Mouse (Mus musculus) spleen, adult 18-20 months (tissue): ENCODE measurements at regions not wholly inside any gene's neighbourhood (a gene's known extent, or its start where the extent isn't known, plus 50 kb on each side); places are given as distances from the start of the nearest gene placed in this dataset.
A peak's percentile ranks its signal among the peaks of the same experiment; 100 is the strongest.
"Not testable (repeated sequence)": the region's sequence is repeated elsewhere in the genome, so short reads cannot be mapped to it uniquely, and the experiment has no call there.

Experiments
- DNase-seq, 2 experiments: peaks; one replicate each; pipeline ENCODE4 v3.0.0; 2022; ENCODE audit warnings: mixed read lengths in 2 of 2

DNA sequence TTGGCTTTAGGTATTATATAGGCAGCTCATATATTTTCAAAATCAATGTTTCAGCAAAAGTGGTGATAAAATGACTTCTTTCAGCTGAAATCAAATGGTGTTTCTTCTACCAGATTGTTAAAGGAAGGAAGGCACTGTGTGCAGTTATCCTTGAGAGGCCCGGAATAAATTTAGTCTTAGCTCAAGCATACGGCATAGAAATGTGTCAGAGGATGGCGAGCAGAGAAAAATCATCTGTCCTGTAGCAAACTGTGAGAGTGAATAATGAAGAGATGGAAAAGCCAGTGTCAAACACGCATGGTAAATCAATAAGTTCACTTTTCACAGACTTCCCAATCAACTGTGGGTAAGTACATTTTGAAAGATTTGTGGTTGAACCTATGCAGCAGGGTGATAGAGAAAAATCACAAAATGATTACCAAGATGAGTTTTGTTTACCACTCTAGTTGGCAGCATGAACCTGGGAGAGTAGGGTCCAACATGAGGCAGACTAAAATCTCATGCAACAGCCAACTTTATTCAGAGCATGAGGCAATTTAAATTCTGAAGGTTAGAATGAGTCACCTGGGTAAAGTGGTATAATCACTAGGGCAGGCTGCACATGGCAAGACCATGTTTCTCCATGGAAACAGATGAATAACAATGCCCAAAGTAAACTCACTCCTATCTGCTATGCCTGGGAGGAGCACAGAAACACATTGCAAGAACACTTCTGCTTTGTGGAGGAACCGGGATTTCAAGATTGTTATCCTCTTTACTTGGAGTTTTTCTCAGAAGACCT, 55.7 kb downstream of the AI429214 start:
- DNase-seq = no peak

DNA sequence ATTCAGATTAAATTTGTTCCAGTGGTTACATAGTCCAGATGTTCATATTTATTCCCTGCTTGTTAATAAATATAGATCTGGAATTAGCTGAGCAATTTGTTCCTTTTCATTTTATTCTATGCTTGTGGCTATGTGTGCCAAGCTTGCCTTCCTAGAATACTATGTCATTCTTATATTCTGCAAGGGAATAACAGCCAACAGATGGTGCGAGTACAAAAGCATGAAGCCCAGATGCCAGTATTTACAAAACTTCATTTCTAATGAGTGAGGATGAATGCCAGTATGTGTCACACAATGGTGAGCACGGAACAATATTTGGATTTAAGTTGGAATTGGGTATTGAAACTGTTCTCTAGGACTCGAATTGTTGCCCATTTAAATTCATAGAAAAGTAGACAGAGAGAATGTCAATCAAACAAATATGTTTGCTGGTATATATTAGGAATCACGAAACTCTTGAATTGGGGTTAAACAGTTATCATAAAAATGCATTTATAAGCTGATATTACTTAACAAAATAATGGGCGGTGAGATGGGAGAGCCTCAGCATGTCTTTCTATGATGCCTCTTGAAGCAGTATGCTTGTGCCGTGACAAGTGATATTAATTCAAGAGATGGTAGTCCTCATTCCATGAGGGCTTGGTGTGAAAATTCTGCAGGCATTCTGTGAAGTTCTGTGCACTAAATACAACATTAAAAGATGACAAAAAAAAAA, 56.7 kb downstream of the AI429214 start:
- no peak for DNase-seq

DNA sequence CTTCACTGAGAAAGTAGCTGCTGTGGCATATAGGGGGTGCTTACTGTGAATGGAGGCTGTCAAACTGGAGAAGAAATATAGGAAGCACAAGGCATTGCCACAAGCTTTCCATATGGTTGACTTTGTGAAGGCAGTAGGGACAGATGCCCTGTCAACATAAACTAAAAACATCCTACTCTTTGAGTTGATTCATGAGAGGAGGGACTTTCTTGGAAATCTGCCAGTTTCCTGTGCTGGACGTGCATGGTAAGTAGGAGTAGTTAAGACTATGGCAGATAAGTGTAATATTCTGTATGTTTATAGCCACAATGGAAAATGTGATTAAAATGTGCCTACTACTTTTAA, 57.3 kb downstream of the AI429214 start:
- no peak for DNase-seq

DNA sequence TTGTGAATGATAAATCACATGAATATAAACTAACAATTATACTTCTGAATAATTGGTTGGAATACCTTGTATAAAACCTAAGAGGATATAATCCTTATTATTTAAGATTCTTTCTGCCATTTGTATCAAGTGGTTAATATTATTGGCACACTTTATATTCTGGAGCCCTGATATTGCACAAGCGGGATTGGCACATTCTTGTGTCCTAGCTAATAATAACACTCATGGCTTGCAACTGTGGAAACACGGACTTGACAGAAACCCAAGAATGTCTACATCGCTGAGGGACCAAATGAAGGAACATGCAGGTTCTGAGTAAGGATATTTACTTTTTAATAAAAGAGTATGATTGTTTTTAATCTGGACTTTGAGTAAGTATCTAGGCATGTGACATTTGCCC, 63.0 kb downstream of the AI429214 start:
- DNase-seq = no peak

DNA sequence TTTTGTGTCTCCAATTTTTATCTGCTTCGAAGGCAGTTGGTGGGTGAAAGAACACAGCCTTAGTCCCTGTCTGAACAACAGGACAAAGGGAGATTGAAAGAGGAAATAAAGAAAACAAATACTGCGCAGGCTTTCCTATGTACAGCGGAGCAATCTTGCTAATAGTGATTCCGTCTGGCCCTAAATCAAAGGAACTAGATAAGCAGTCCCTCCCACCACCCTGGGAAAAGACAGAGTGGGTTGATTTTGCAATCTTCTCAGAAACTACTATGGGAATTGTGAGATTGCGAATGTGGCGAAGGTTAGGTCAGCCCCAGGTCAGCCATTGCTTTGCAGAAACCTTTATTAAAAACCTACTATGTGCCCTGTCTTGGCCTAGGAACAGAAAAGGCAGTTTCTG, 65.0 kb downstream of the AI429214 start:
- DNase-seq = no peak

DNA sequence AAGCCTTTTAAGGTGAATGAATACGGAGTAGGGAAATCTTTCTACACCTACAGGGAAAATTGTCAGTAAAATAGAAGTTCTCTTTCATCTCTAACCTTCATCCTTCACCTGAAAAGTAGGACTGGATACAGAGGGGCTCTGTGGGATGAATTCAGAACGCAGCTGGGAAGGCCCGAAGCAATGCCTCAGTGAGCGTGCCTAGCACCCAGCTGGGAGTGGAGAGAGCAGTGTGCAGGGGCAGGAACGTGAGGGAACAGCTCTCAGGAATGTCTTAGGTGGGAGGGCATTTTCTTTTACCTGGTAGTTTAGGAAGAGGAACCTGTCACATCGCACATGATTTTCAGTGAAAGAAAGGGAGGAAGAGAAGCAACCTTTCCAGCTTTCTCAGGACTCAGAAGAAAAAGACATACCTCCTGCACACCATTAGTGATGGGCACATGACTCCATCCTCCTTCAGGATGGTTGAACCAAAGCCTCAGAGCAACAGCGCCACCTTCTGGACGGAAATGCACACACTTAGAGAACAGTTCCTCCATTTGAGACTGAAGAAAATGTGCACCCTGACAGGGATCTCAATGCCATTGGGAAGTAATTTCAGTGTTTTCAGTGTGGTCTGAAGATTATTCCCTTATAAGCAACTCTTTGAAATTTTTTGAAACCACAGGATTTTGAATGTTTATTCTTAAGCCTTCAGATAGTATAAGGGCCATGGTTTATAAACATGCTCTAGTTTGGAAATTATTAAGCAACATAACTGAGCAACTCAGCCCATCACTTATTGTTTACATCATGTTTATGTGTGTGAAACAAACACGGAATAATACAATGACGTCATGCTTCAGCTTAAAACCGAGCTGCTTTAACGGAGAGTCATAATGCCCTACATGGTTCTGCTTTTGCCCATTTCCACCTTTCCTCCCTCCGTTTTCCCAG, 68.9 kb downstream of the AI429214 start:
- DNase-seq = peak in 1 of 2 experiments; percentile 22

DNA sequence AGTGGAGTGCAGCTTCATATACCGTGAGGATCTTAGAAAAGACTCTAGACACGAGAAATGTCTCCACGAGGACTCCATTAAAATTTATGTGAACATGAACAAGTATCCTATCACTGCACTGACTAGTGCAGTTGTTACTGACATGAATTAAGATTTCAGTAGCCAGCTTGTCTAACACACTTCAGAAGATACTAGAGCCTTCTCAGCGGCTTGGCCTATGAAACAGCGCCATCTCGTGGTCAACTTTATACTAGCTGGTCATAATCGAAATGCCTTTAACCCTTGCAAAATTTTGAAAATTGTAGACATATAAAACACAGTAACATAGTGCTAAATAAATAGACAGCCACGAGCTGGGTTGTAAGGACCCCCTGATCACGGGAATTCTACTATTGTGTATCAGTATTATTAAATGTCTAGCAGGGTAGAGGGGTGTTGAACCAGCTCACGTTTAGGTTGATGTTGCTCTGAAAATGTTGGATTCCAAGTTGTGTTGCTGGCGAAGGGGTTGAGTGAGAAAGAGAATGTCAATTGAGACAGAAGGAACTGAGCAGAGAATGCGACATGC, 70.4 kb downstream of the AI429214 start:
- peak in 1 of 2 experiments; percentile 33 for DNase-seq

DNA sequence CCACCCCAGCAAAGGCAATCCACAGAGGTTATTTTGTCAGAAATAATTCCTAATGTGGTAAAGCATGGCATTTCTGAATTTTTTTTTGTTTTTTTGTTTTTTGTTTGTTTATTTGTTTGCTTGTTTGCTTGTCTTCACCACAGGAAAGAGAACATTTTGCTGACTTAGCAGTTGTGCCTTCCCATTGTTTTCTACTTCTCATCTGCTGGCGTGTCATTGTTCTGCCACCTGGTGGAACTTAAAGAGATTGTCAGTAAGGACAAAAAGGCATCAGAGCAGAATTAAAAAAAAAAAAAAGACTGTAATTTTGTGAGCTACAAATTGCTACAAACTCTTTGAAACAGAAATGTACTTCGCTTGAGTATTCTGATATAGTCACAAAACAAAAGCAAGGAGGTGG, 79.5 kb downstream of the AI429214 start:
- DNase-seq = no peak

DNA sequence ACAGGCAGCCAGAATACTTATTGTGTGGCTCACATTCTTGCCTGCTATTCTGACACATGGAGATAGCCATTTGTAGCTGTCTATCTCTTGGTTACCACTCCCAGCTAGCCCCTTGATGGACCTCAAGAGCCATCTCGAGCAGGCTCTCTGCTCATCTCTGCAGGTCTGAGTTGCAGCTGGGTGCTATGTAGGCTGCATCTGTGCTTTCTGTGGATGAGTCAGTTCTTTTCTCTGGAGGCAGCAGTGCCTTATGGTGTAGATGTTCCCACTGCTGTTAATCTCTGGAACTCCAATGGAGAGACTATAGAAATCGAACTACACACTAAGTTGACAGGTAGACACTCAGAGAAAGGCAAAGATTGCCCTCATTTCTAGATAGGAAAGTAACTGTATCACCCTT, 106.3 kb downstream of the AI429214 start:
- DNase-seq = no peak

DNA sequence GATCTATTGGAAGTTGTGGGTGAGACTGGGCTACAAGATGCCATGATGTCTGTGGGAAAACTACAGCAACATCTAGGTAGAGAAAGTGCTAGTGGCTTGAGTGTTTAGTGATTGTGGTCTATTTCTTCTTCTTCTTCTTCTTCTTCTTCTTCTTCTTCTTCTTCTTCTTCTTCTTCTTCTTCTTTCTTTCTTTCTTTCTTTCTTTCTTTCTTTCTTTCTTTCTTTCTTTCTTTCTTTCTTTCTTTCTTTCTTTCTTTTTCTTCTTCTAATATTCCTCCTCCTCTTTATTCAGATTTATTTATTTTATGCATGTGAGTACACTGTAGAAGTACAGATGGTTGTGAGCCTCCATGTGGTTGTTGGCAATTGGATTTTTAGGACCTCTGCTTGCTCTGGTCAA, 119.0 kb downstream of the AI429214 start:
- DNase-seq = not testable (repeated sequence)

DNA sequence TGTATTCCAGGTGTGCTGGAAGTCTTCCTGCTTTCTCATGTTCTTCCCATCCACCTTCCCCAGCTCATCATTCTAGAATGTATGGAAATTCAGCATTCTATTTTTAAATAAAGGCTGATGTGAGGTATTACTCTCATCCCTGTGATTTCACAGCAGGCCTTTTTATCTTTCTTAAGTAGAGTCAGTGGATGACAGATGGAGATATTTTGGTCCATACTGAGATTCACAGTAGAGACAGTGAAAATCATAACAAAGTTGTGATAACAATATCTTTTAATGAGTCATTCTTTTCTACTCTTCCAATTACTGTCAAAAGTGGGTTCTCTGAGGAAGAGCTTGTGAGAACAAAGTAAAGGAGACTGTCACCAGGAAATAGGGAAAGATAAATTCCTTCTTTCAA, 132.4 kb downstream of the AI429214 start:
- no peak for DNase-seq

DNA sequence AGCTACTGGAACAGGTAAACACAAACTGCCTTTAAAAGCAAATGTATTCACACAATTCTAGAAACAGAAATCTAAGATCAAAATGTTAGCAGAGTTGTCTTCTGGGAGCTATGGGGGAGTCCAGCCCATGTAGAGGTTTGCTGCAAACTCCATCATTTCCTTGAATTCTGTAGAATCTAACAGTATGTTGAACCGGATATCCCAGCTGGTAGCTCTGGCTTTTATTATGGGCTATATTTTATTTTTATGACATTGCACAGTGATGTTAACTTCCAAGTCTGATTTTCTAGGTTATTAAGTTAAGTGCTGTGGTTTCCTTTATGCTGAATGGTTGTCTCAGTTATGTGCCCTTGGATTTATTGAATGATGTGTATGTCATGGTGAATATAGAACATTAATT, 136.3 kb downstream of the AI429214 start:
- no peak for DNase-seq

DNA sequence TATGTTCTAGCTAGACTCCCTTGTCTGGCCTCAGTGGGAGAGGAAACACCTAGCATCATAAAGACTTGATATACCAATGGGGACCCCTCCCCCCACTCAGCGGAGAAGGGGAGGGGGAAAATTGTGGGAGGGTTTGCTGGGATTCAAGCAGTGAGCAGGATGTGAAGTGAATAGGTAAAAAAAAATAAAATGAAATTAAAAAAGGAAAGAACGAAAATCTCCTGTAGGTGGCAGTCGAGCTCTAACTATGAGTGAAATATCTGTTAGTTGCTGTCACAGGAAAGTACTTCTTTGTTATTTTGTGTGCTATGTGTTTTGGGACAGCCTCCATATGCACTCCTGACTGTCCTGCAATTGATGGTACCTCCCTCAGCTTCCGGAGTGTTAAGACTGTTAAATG, 138.6 kb downstream of the AI429214 start:
- DNase-seq = no peak

DNA sequence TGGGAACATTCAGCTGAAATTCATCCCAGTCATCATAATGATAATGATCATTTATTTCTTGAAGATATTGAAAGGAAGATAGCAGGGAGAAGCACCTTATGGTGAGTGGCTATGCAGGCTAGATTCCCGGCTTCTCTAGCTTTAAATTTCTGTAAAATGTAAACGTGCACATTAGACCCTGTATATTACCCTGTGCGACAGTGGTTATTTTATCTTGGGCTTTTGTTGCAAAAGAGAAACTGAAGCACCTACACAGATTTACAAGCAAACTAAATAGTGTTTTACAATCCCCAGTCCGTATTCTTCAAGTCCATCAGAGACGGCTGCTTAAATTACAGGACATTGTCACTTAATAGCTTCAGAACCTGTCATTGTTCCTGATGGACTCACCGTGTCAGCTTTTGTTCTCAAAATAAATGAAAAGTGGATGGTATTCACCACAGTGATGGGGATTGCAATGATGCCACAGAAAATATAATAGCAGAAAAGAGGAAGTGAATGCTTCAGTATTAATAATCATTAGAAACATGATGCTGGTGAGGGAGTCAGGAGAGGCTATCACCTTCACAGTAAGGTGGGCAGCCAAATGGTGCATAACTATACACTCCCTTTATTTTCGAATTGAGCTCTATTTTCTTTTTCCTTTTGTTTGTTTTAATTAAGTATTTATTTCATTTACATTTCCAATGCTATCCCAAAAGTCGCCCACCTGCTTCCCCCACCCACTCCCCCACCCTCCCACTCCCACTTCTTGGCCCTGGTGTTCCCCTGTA, 141.0 kb downstream of the AI429214 start:
- no peak for DNase-seq

DNA sequence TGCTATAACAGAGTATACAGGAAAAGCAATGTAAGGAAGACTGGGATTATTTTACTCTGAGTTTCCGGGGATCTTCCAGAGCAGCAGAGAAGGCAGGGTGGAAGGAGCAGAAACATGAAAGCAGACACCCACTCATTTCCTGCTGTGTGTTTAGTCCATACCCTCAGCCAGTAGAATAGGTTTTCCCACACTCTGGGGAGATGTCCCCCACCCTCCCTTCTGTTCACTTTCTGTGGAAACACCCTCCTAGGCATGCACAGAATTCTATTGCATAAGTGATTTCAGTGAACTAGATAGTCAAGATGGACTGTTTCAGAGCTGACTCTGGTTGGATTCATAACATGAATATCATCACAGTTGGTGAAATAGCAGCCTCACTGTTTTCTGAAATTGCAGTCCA, 156.9 kb downstream of the AI429214 start:
- no peak for DNase-seq

DNA sequence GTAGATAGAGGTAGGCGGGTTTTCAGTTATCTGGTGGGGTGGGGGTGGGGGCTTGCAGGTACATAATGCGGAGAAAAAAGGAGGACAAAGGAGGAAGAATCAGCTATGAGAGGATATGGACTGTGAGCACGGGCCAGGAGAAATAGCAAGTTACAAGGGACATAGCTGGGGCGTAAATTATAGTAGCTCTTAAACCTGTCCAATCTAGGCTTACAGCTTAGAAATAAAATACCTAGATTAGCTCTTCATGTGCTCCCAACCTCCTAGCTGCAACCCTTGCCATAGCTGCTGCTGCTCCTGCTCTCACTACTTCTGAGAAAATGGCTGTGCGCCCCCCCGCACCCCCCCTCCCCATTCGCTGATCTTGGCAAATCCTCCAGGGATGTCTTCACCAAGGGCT, 161.0 kb downstream of the AI429214 start:
- DNase-seq = no peak

DNA sequence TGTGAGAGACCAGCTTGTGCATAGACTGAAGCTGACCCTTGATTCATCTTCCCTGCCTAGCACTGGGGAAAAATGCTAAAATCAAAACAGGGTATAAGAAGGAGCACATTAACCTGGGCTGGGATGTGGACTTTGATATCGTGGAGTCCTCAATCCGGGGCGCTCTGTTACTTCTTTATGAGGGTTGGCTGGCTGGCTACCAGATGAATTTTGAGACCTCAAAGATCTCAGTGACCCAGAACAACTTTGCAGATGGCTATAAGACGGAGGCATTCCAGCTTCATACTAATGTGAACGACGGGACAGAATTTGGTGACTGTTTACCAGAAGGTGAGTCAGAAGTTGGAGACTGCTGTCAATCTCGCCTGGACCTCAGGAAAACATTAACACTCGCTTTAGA, 161.5 kb downstream of the AI429214 start:
- DNase-seq = no peak

DNA sequence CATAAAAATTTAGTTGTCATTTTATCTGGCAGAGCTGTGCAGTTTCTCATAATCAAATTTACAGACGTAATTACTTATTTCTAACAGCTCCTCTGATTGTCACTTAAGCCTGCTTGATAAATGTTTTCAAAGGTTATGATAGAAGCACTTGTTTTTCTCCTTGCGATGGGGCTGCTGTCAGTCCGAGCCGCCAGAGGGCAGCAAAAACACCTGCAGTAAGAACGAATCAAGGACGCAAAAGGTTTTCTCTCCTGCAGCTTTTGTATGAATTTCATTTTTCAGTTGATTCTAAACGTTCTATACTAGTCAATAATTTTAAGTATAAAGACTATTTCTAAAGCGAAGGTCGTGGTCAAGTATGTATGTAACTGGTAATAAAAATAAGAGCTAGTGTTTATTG, 166.1 kb downstream of the AI429214 start:
- DNase-seq = peak in 1 of 2 experiments; percentile 3

DNA sequence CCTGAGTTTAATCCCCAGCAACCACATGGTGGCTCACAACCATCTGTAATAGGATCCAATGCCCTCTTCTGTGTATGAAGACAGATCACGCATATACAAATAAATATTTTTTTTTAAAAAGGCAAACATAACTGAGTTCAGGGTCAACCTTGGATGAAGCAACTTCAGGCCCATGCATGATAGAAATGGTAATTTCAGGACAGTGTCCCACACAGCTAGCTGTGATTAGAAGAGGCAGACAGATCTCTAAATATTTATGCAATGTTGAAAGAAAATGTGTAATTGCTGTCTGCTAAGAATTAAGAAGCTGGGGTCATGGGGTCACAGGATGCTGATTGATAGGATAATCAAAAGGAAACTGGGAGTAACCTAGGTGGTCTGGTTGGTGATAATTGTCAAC, 203.5 kb downstream of the AI429214 start:
- no peak for DNase-seq

DNA sequence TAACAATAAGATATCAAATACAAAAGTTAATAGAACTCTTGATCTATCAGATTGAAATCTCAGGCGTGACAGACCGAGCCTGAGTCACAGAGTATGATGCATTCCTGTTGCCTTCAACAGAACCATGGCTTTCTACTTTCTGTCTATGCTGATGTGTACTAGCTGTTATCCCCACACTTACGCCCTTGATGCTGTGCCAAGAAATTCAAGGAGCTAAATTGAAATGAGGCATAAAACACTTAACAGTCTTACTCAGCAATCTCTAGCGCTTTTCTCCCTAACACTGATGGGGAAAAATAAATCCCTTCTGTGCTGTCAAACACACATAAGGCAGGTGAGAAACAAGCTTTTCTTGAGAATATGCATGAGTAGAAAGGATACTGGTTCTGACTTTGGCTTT, 222.5 kb downstream of the AI429214 start:
- DNase-seq = no peak

DNA sequence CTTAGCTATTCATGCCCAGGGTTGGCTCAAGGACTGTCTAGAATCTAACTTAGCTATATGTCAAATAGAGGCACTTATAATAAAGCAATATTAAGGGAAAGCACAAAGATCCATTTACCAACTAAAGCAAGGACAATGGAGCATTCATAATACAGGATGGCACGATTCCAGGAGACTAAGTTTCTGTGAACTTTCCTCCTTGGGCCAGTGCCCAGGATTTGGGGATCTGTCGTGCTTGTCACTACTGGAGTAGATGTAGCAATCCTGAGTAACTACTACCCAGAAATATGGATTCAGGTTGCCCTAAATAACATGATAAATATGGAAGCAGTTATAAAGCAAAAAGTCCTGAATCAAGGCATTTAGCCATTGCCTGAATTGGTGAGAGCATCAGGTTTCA, 233.7 kb downstream of the AI429214 start:
- no peak for DNase-seq

DNA sequence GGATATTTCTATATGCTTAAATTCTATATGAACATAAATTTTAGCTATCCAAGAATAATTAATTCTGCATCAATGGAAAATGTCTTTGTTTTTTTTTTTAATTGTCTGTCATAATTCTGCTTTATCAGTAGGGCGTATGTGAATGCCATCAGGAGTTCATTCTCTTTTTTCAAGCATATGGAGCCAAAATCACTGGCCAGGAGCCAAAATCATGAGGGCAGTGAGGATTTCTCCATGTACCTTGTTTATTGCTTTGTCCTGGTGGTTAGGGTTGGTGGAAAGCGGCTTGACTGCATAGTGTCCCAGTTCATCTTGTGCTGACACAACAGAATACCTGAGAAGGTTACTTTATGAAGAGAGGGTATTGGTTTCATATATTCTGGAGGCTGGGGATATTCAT, 243.9 kb downstream of the AI429214 start:
- DNase-seq = no peak
